Mouse (Mus musculus): ENCODE data around the gene Map4k4.

Gene Map4k4

DNA sequence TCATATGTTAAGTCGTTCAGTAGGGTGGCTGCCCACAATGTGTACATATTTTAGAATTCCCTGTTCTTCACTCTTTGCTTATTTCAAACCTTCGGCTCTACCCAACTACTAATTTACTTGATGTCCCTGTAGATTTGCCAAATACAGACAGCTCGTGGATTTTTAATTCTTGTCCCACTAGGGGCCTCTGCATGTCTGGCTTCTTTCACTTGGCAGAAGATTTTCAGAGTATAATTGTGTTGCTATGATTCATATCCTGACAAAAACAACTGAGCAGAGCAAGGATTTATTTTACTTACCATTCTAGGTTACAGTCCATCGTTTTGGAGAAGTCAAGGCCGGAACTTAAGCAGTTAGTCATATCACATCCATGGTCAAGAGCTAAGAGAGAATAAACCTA is 152.4 kb downstream of the Map4k4 start:
- DNase-seq, result no peak

DNA sequence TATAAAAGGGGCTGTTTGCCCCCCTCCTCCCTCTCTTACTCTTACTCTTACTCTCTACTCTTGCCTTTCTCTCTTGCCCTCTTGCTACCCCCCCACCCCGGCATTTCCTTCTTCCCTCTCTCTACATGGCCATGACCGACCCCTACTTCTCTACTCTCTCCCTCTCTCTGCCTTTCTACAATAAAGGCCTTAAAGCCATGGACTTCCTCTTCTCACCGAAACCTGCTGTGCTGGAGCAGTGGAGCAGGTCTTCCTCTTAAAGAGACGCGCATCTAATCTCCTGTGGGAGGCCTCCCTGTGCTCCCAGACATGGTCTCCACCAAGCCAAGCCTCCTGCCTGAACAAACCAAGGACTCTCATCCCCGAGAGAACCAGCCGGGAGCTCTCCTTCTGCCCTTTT is 154.3 kb downstream of the Map4k4 start:
- DNase-seq, result no peak

DNA sequence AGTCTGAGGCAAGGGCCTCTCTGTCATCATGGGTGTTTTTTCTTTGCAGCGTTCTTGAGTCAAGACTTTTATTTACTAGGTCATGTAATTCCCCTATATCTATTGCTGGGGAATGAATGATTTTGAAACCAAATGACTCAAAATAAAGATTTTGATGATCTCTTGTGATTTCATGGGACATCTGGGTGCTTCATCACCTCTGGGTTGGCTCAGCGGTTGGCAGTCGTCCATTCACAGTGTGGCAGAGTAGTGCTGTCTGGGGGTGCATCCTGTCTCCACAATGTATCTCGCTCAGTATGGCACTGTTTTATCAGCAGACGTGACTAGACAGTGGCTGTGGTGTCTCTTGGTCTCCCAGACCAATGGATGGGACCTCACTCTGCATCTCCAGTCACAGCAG is 155.2 kb downstream of the Map4k4 start:
- no peak for DNase-seq

DNA sequence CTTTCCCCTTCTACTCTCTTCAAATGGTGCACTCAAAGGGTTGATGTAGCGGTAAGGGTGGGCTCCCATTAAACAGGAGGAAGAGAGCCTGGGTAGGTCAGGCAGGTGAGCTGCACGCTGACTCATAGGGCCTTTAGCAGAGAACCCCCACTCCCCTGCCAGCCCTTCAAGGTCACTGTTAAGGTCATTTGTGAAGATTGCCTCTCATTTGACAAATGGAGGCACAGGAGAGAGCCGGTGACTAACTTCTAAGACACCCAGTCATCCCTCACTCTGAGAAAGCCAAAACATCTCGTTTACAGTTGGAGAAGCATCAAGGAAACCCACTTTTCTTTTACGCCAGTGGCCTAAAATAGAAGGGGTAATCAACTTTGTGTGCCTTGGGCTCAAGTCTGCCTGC is 156.6 kb downstream of the Map4k4 start:
- DNase-seq, result no peak

DNA sequence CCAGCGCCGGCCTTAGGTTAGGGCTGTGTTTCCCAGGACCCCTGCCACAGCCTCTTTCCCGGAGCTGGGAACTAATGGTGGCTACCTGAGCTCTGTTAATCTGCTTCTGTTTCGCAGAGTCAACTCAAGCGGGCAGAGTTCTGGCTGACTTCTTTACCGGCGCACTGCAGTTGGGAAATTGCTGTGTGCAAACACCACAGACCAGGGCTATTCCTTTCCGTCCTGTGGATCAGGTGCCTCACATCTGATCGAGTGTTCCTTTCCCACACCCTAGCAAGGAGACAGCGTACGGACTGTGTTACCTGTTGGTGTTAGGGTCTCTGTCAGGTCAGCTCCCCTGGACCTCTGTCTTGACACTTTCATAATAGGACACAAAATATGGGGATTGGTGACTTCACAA is 157.3 kb downstream of the Map4k4 start:
- no peak for DNase-seq

DNA sequence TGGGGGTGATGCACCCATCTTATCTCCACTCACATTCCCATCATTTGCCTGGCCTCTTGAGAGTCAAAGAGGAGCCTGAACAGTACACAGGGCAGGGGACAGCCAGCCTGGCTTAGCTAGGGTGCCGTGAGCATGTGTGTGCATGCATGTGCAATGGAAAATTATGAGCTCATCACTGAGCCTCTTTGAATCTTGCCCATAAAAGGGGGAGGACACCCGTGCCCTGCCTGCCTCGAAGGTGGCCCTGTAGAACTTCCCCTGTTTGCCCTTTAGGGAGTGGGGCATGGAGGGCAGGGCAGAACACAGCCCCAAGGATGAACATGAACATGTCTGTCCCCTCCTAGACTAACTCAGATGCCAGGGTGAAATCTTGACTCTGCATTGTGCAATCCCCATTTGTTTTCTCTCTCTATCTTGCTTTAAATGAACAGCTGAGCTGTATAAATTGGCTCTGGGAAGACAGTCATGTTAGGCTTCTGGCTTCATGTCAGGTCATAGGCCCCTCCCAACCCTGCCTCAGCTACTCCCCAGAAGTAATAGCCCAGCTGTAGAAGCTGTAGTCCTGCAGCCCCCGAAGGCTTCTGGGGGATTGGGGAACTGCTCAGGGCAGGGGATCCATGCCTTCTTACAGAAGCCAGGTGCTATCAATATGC is 158.5 kb downstream of the Map4k4 start:
- DNase-seq, result no peak

DNA sequence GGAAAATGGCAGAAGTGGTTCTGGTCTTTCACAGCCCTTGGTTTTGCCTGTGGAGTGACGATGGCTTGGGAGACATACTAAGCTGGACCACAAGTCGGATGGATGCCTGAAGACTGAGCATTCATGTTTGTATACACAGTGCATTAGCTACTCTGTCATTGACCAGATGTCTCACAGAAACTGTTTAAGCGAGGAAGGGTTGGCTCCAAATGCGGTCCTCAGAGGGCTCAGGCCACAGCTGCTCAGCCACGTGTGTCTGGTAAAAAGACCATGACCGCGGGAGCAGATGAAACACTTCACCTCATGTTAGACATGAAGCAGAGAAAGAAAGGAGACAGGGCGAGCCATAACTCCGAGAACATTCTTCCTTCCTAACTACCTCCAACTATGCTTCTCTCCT is 160.6 kb downstream of the Map4k4 start:
- no peak for DNase-seq

DNA sequence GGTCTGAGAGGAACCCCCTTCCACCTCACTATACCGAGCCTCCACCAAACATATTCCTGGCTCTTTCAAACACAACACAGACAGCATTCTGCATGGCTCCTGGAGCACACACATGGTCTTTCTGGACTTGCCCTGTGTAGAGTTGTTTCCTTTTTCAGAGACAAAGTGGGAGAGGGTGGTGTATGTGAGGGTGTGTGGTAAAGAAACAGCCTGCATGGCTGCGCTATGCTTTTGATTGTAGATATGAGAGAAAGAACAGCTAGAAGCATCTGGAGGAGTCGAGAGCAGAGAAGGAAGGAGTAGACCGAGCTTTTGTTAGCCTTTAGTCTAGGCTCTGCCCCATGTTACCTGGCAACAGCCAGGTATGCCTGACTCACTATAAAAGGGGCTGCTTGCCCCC is 162.7 kb downstream of the Map4k4 start:
- no peak for DNase-seq

DNA sequence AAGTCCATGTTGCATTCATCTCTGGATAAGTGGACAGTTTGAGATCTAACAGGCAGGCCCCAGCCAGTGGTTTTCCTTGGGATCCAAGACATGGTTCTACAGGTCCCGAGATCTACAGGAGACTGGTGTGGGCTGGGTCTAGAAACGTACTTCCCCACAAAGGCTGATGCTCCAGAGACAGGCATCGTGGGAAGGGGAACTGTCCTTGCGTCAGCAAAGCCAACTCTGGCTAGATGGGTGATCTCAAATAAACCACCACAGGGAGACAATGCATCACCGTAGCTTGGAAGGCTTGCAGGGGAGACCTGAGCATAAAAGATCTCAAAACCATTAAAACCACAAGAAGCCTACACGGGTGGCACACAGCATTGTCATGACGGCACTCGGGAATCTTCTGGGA is 163.8 kb downstream of the Map4k4 start:
- DNase-seq, result no peak

DNA sequence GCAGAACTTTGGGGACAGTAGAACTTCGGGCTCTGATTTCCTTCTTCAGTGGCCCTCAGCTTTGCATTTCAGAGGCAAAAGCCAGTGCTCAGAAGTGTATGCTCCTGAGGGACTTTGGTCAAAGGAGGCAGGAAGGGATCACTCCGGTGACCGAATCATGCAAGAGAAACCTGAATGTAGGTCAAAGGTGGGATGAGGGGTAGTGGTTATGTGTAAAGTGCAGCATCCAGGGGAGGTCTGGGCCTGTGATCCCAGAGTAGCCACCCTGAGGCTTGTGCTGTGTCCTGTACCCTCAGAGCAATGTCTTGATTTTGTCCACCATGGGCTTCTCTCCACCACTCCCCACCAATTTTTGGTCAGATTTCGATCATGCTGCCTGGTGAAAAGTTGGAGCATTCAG is 171.8 kb downstream of the Map4k4 start:
- no peak for DNase-seq

DNA sequence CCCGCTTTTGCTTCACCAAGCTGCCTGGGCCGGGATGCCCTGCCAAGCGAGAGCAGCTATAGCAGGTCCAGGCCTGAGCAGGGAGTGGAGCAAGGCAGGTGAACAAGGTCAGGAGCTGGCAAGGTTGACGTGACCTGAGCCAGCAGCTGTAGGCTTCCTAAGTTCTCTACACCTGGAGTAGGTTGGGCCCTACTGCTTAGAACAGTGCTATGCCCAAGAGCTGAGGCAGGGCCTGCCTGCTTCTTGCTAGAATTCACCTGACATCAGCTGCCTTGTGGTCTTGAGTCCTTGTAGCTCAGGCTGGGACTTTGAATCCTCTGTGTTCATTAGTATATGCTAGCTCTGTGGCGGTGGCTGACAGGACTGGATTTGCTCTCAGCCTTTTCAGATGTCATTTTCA is 173.1 kb downstream of the Map4k4 start, which contains the start of gene Il1r2:
Gene Il1r2, plus strand, starts transcription at position 301 of the 400 bp plus-strand sequence.
- no peak for DNase-seq
